In the genomic region with DNA sequence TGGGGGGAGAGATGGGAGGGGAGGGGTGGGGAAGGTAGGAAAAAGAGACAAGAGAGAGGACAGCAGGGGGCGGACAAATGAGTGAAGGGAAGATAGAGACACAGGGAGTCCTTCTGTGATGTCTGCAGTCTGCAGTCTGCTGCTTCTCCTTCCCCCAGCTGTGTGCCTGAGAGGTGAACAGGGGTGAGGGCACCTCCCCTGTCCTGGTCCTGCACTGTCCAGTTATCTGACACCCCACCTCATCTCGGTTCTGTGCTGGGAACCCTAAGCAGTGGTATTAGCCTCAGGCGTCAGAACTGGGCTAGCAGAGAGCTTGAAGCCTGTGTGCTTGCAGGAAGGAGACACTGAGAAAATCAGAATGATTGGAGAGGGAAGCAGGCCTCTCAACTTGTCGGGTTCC, we compare ENCODE assay signal across 27 mouse cellular contexts.
DNase-seq lines count a peak whose midpoint lies in the region; ATAC-seq lines count a peak whose summit lies in the region.
"Had no signal": no experiment of that assay in that cellular context is flagged by ENCODE, and none has a peak within 500 bp of the region (broad histone marks: within the 10 kb centered on the region; RNA-seq: fewer than 3 reads in every experiment).

No protein-coding gene starts in this region.

- H3K27ac ChIP-seq in forebrain, embryonic 10.5 days = peak overlapping the region; percentile 51
- no peak overlapping the region for H3K27ac ChIP-seq in forebrain, embryonic 16.5 days (ENCODE audit: low read length)
- peak overlapping the region; percentile 42; the same call in 1 of the 2 replicates for H3K27ac ChIP-seq in heart, embryonic 10.5 days
- H3K27ac ChIP-seq in midbrain, embryonic 10.5 days (replicated peaks) = 0 out of 2 replicates have a peak overlapping the region, but pooled peaks have one; percentile 42
- no peak overlapping the region for H3K27ac ChIP-seq in midbrain, embryonic 16.5 days (ENCODE audit: low read length)
- no peak overlapping the region for H3K27ac ChIP-seq in embryonic facial prominence, embryonic 11.5 days (replicated peaks; ENCODE audit: low read depth, low read length)
- H3K27ac ChIP-seq: hindbrain, embryonic 15.5 days; intestine, embryonic 15.5 days; liver, embryonic 12.5 days; macrophage; neural tube, embryonic 15.5 days had no signal

- no peak for ATAC-seq in forebrain, embryonic 16.5 days
- ATAC-seq in midbrain, embryonic 16.5 days = no peak
- ATAC-seq in embryonic facial prominence, embryonic 11.5 days (replicated peaks; ENCODE audit: insufficient number of reproducible peaks, low FRiP score, low TSS enrichment, low read depth) = 0 out of 2 replicates have a peak, but pooled peaks have one; percentile 34
- no peak for ATAC-seq in erythroblast, adult 5-6 weeks (replicated peaks; ENCODE audit: low FRiP score, poor library complexity, severe bottlenecking)
- ATAC-seq: intestine, embryonic 15.5 days; liver, embryonic 12.5 days; liver, postnatal 0 days; lung, postnatal 0 days had no signal

- no peaks in the 10 kb centered on the region for H3K9me3 ChIP-seq in forebrain, embryonic 10.5 days
- no peaks in the 10 kb centered on the region for H3K9me3 ChIP-seq in forebrain, embryonic 16.5 days (ENCODE audit: control insufficient read depth, low read length)
- H3K9me3 ChIP-seq in heart, embryonic 10.5 days = no peaks in the 10 kb centered on the region
- H3K9me3 ChIP-seq in midbrain, embryonic 10.5 days (replicated peaks) = no peaks in the 10 kb centered on the region
- no peaks in the 10 kb centered on the region for H3K9me3 ChIP-seq in midbrain, embryonic 16.5 days (replicated peaks; ENCODE audit: control insufficient read depth, low read length, poor library complexity, severe bottlenecking)
- no peaks in the 10 kb centered on the region for H3K9me3 ChIP-seq in embryonic facial prominence, embryonic 11.5 days (replicated peaks; ENCODE audit: control insufficient read depth, low read length)
- H3K9me3 ChIP-seq: heart, embryonic 12.5 days; hindbrain, embryonic 15.5 days; intestine, embryonic 15.5 days; liver, embryonic 12.5 days; neural tube, embryonic 15.5 days had no signal

- no peak overlapping the region for H3K4me2 ChIP-seq in forebrain, embryonic 16.5 days (ENCODE audit: low read length)
- no peak overlapping the region for H3K4me2 ChIP-seq in midbrain, embryonic 16.5 days (ENCODE audit: low read length)
- no peak overlapping the region for H3K4me2 ChIP-seq in embryonic facial prominence, embryonic 11.5 days (ENCODE audit: low read depth, low read length)
- H3K4me2 ChIP-seq: heart, embryonic 12.5 days; hindbrain, embryonic 15.5 days; intestine, embryonic 15.5 days; liver, embryonic 12.5 days; neural tube, embryonic 15.5 days had no signal

- no peak for DNase-seq in forebrain, embryonic 10.5 days (ENCODE audit: extremely low spot score, low spot score)
- DNase-seq in heart, embryonic 10.5 days (ENCODE audit: low spot score) = no peak
- no peak for DNase-seq in heart, adult 18-20 months
- DNase-seq in midbrain, embryonic 10.5 days (ENCODE audit: low spot score) = no peak
- no peak for DNase-seq in embryonic facial prominence, embryonic 11.5 days (ENCODE audit: low spot score)
- DNase-seq: adrenal gland, adult 8-10 months; cerebellum, adult 2 months; cerebellum, postnatal 14 days; gastrocnemius, postnatal 10 days; heart, adult 11 months; heart, postnatal 4 days; kidney, adult 8-10 months; kidney, postnatal 10 days; layer of hippocampus, postnatal 36 days; left cerebral cortex, postnatal 4 days; liver, postnatal 0 days; right cerebral cortex, adult 18-20 months had no signal

- no peak overlapping the region for H3K9ac ChIP-seq in forebrain, embryonic 16.5 days (replicated peaks; ENCODE audit: low read depth, low read length)
- no peak overlapping the region for H3K9ac ChIP-seq in midbrain, embryonic 16.5 days (ENCODE audit: low read depth, low read length)
- H3K9ac ChIP-seq in embryonic facial prominence, embryonic 11.5 days (replicated peaks; ENCODE audit: low read length) = no peak overlapping the region
- H3K9ac ChIP-seq: heart, embryonic 12.5 days; hindbrain, embryonic 15.5 days; intestine, embryonic 15.5 days; liver, embryonic 12.5 days; liver, postnatal 0 days; neural tube, embryonic 15.5 days had no signal

- H3K36me3 ChIP-seq in forebrain, embryonic 10.5 days (replicated peaks) = 0 out of 2 replicates have a peak, but pooled peaks cover 3% of the 10 kb centered on the region
- no peaks in the 10 kb centered on the region for H3K36me3 ChIP-seq in forebrain, embryonic 16.5 days (ENCODE audit: control insufficient read depth, insufficient read depth)
- no peaks in the 10 kb centered on the region for H3K36me3 ChIP-seq in heart, embryonic 10.5 days
- no peaks in the 10 kb centered on the region for H3K36me3 ChIP-seq in midbrain, embryonic 10.5 days
- no peaks in the 10 kb centered on the region for H3K36me3 ChIP-seq in midbrain, embryonic 16.5 days (ENCODE audit: control insufficient read depth, insufficient read depth, low read length)
- H3K36me3 ChIP-seq in embryonic facial prominence, embryonic 11.5 days (replicated peaks; ENCODE audit: control insufficient read depth, insufficient read depth, low read depth, low read length) = no peaks in the 10 kb centered on the region
- H3K36me3 ChIP-seq: heart, embryonic 12.5 days; hindbrain, embryonic 15.5 days; intestine, embryonic 15.5 days; liver, embryonic 12.5 days; neural tube, embryonic 15.5 days had no signal

- H3K27me3 ChIP-seq in forebrain, embryonic 10.5 days (ENCODE audit: poor library complexity, severe bottlenecking) = no peaks in the 10 kb centered on the region
- H3K27me3 ChIP-seq in forebrain, embryonic 16.5 days (replicated peaks; ENCODE audit: control insufficient read depth, insufficient read depth, low read length) = no peaks in the 10 kb centered on the region
- no peaks in the 10 kb centered on the region for H3K27me3 ChIP-seq in heart, embryonic 10.5 days (ENCODE audit: insufficient read depth, poor library complexity, severe bottlenecking)
- no peaks in the 10 kb centered on the region for H3K27me3 ChIP-seq in midbrain, embryonic 10.5 days (ENCODE audit: low read depth, poor library complexity, severe bottlenecking)
- H3K27me3 ChIP-seq in midbrain, embryonic 16.5 days (ENCODE audit: control insufficient read depth, insufficient read depth, low read depth, low read length) = no peaks in the 10 kb centered on the region
- no peaks in the 10 kb centered on the region for H3K27me3 ChIP-seq in embryonic facial prominence, embryonic 11.5 days (ENCODE audit: control insufficient read depth, insufficient read depth, low read length)
- H3K27me3 ChIP-seq: heart, embryonic 12.5 days; hindbrain, embryonic 15.5 days; intestine, embryonic 15.5 days; liver, embryonic 12.5 days; neural tube, embryonic 15.5 days had no signal

- peaks cover 21% of the 10 kb centered on the region for H3K4me1 ChIP-seq in forebrain, embryonic 10.5 days
- H3K4me1 ChIP-seq in forebrain, embryonic 16.5 days (replicated peaks; ENCODE audit: control insufficient read depth, insufficient read depth, low read length) = peaks cover 5% of the 10 kb centered on the region; the same call in 1 of the 2 replicates
- peaks cover 17% of the 10 kb centered on the region for H3K4me1 ChIP-seq in heart, embryonic 10.5 days
- H3K4me1 ChIP-seq in midbrain, embryonic 10.5 days = peaks cover 9% of the 10 kb centered on the region
- no peaks in the 10 kb centered on the region for H3K4me1 ChIP-seq in midbrain, embryonic 16.5 days (ENCODE audit: control insufficient read depth, insufficient read depth, low read length)
- H3K4me1 ChIP-seq in embryonic facial prominence, embryonic 11.5 days (ENCODE audit: control insufficient read depth, insufficient read depth, low read length) = no peaks in the 10 kb centered on the region
- H3K4me1 ChIP-seq: heart, embryonic 12.5 days; hindbrain, embryonic 15.5 days; intestine, embryonic 15.5 days; liver, embryonic 12.5 days; neural tube, embryonic 15.5 days had no signal

- WGBS in forebrain, embryonic 10.5 days = 44% methylated on average over 4 of the region's 4 CpGs
- 38% methylated on average over 4 of the region's 4 CpGs for WGBS in forebrain, embryonic 16.5 days
- WGBS in heart, embryonic 10.5 days = 39% methylated on average over 4 of the region's 4 CpGs
- 51% methylated on average over 4 of the region's 4 CpGs for WGBS in midbrain, embryonic 10.5 days
- WGBS in midbrain, embryonic 16.5 days = 39% methylated on average over 4 of the region's 4 CpGs
- 30% methylated on average over 4 of the region's 4 CpGs for WGBS in embryonic facial prominence, embryonic 11.5 days

- no peak overlapping the region for H3K4me3 ChIP-seq in forebrain, embryonic 10.5 days
- H3K4me3 ChIP-seq in forebrain, embryonic 16.5 days (replicated peaks; ENCODE audit: low read length) = no peak overlapping the region
- no peak overlapping the region for H3K4me3 ChIP-seq in heart, embryonic 10.5 days
- H3K4me3 ChIP-seq in midbrain, embryonic 10.5 days = no peak overlapping the region
- no peak overlapping the region for H3K4me3 ChIP-seq in midbrain, embryonic 16.5 days (ENCODE audit: low read depth, low read length)
- no peak overlapping the region for H3K4me3 ChIP-seq in embryonic facial prominence, embryonic 11.5 days (ENCODE audit: low read depth, low read length)
- H3K4me3 ChIP-seq: heart, embryonic 12.5 days; hindbrain, embryonic 15.5 days; intestine, embryonic 15.5 days; liver, embryonic 12.5 days; neural tube, embryonic 15.5 days had no signal

Comparison
In these comparisons a context has a peak if more than half of its experiments do, and no peak if none do; other contexts are left out.
1. H3K27ac ChIP-seq: peak in forebrain, embryonic 10.5 days (single experiment), heart, embryonic 10.5 days (single experiment) and midbrain, embryonic 10.5 days (single experiment); none in forebrain, embryonic 16.5 days (single experiment), midbrain, embryonic 16.5 days (single experiment) and embryonic facial prominence, embryonic 11.5 days (single experiment).